14 mouse cellular contexts compared by ENCODE assay signal in genomic region chr14:76489128-76489527, GRCm38 (mm10).
A peak's percentile ranks its signal among the peaks of the same experiment; 100 is the strongest.
DNase-seq lines count a peak whose midpoint lies in the region; ATAC-seq and TF ChIP-seq lines count a peak whose summit lies in the region.
"Had no signal": no experiment of that assay in that cellular context is flagged by ENCODE, and none has a peak within 500 bp of the region (broad histone marks: within the 10 kb centered on the region; RNA-seq: fewer than 3 reads in every experiment).

No protein-coding gene starts in this region.

- H3K27ac ChIP-seq in liver, adult 2 months (replicated peaks; ENCODE audit: insufficient read depth, low read depth, low read length) = no peak overlapping the region
- H3K27ac ChIP-seq in liver, embryonic 12.5 days = no peak overlapping the region
- H3K27ac ChIP-seq in embryonic facial prominence, embryonic 13.5 days = peak overlapping the region; percentile 80
- H3K27ac ChIP-seq in hindbrain, embryonic 14.5 days = 0 out of 2 replicates have a peak overlapping the region, but pooled peaks have one; percentile 55
- H3K27ac ChIP-seq in neural tube, embryonic 14.5 days (ENCODE audit: low read depth, low read length) = peak overlapping the region; percentile 22; the same call in 1 of the 2 replicates
- no peak overlapping the region for H3K27ac ChIP-seq in intestine, embryonic 16.5 days (ENCODE audit: low read length)
- H3K27ac ChIP-seq: heart, adult 2 months; intestine, embryonic 15.5 days; neural tube, embryonic 12.5 days had no signal

- peaks cover 4% of the 10 kb centered on the region; the same call in 1 of the 2 replicates for H3K4me1 ChIP-seq in liver, adult 2 months (ENCODE audit: control insufficient read depth, insufficient read depth, low read length)
- H3K4me1 ChIP-seq in liver, embryonic 12.5 days = peaks cover 7% of the 10 kb centered on the region; the same call in 1 of the 2 replicates
- H3K4me1 ChIP-seq in embryonic facial prominence, embryonic 13.5 days = peaks cover 26% of the 10 kb centered on the region
- H3K4me1 ChIP-seq in hindbrain, embryonic 14.5 days (replicated peaks; ENCODE audit: control insufficient read depth, insufficient read depth, low read length) = 0 out of 2 replicates have a peak, but pooled peaks cover 5% of the 10 kb centered on the region
- peaks cover 5% of the 10 kb centered on the region; the same call in 1 of the 2 replicates for H3K4me1 ChIP-seq in neural tube, embryonic 14.5 days (ENCODE audit: control insufficient read depth, insufficient read depth, low read length)
- H3K4me1 ChIP-seq in intestine, embryonic 16.5 days (ENCODE audit: control insufficient read depth, insufficient read depth, low read length) = peaks cover 13% of the 10 kb centered on the region

- DNase-seq in liver, adult 2 months (ENCODE audit: extremely low read depth, low read depth, low spot score) = peak; percentile 26
- peak; percentile 54 for DNase-seq in hindbrain, embryonic 14.5 days (ENCODE audit: low spot score)
- DNase-seq in spleen, postnatal 36 days (ENCODE audit: low spot score in 2 of 2) = no peak
- DNase-seq: cerebellum, adult 9-10 months; heart, adult 2 months; layer of hippocampus, postnatal 36 days; lung, postnatal 36 days; spleen, adult 18-20 months had no signal

- no peaks in the 10 kb centered on the region for H3K36me3 ChIP-seq in liver, adult 2 months (ENCODE audit: control insufficient read depth, insufficient read depth, low read length)
- H3K36me3 ChIP-seq in liver, embryonic 12.5 days = no peaks in the 10 kb centered on the region
- peaks cover 4% of the 10 kb centered on the region; the same call in 1 of the 2 replicates for H3K36me3 ChIP-seq in embryonic facial prominence, embryonic 13.5 days
- peaks cover 6% of the 10 kb centered on the region for H3K36me3 ChIP-seq in hindbrain, embryonic 14.5 days (replicated peaks; ENCODE audit: control insufficient read depth, insufficient read depth)
- no peaks in the 10 kb centered on the region for H3K36me3 ChIP-seq in neural tube, embryonic 14.5 days (ENCODE audit: control insufficient read depth, insufficient read depth, low read length)
- H3K36me3 ChIP-seq in intestine, embryonic 16.5 days (ENCODE audit: control insufficient read depth, insufficient read depth, low read length) = no peaks in the 10 kb centered on the region
- H3K36me3 ChIP-seq: intestine, embryonic 15.5 days had no signal

- 76% methylated on average over 2 of the region's 2 CpGs for WGBS in liver, adult 2 months
- 78% methylated on average over 2 of the region's 2 CpGs for WGBS in liver, embryonic 12.5 days (ENCODE audit: insufficient replicate concordance)
- 61% methylated on average over 2 of the region's 2 CpGs for WGBS in embryonic facial prominence, embryonic 13.5 days
- WGBS in hindbrain, embryonic 14.5 days = 45% methylated on average over 2 of the region's 2 CpGs
- 51% methylated on average over 2 of the region's 2 CpGs for WGBS in neural tube, embryonic 14.5 days
- WGBS in intestine, embryonic 16.5 days = 69% methylated on average over 2 of the region's 2 CpGs

- H3K79me2 ChIP-seq in liver, adult 2 months (ENCODE audit: control insufficient read depth, insufficient read depth, low read length) = no peaks in the 10 kb centered on the region; the same call in 1 of the 2 replicates

- TF ChIP-seq CTCF in liver, adult 2 months (IDR thresholded peaks at IDR 0.05; ENCODE audit: low read depth, low read length) = no peak

- TF ChIP-seq POLR2A in liver, adult 2 months (IDR thresholded peaks at IDR 0.05; ENCODE audit: extremely low read depth, insufficient read depth, low read length) = no peak

- no peak overlapping the region for H3K4me3 ChIP-seq in liver, adult 2 months (ENCODE audit: insufficient read depth, low read depth, low read length)
- H3K4me3 ChIP-seq in liver, embryonic 12.5 days = no peak overlapping the region
- no peak overlapping the region for H3K4me3 ChIP-seq in embryonic facial prominence, embryonic 13.5 days
- H3K4me3 ChIP-seq in hindbrain, embryonic 14.5 days (replicated peaks; ENCODE audit: low read length) = no peak overlapping the region
- no peak overlapping the region for H3K4me3 ChIP-seq in neural tube, embryonic 14.5 days (ENCODE audit: low read depth, low read length)
- no peak overlapping the region for H3K4me3 ChIP-seq in intestine, embryonic 16.5 days (ENCODE audit: low read length)
- H3K4me3 ChIP-seq: heart, adult 2 months; intestine, embryonic 15.5 days; neural tube, embryonic 12.5 days had no signal

- H3K27me3 ChIP-seq in liver, adult 2 months (ENCODE audit: control insufficient read depth, insufficient read depth, low read length) = no peaks in the 10 kb centered on the region
- no peaks in the 10 kb centered on the region for H3K27me3 ChIP-seq in liver, embryonic 12.5 days (replicated peaks)
- no peaks in the 10 kb centered on the region for H3K27me3 ChIP-seq in embryonic facial prominence, embryonic 13.5 days
- H3K27me3 ChIP-seq in hindbrain, embryonic 14.5 days (ENCODE audit: control insufficient read depth, insufficient read depth, low read length) = no peaks in the 10 kb centered on the region
- H3K27me3 ChIP-seq in neural tube, embryonic 14.5 days (ENCODE audit: control insufficient read depth, insufficient read depth, low read length) = no peaks in the 10 kb centered on the region
- no peaks in the 10 kb centered on the region for H3K27me3 ChIP-seq in intestine, embryonic 16.5 days (replicated peaks; ENCODE audit: control insufficient read depth, insufficient read depth, low read length)
- H3K27me3 ChIP-seq: intestine, embryonic 15.5 days; neural tube, embryonic 12.5 days had no signal

- no peak overlapping the region for H3K9ac ChIP-seq in liver, adult 2 months (ENCODE audit: low read depth, low read length)
- no peak overlapping the region for H3K9ac ChIP-seq in liver, embryonic 12.5 days
- no peak overlapping the region for H3K9ac ChIP-seq in embryonic facial prominence, embryonic 13.5 days
- H3K9ac ChIP-seq in hindbrain, embryonic 14.5 days = no peak overlapping the region
- no peak overlapping the region for H3K9ac ChIP-seq in neural tube, embryonic 14.5 days (replicated peaks; ENCODE audit: low read depth, low read length)
- no peak overlapping the region for H3K9ac ChIP-seq in intestine, embryonic 16.5 days (ENCODE audit: low read depth, low read length)
- H3K9ac ChIP-seq: intestine, embryonic 15.5 days had no signal

- H3K9me3 ChIP-seq in liver, embryonic 12.5 days (replicated peaks) = no peaks in the 10 kb centered on the region
- H3K9me3 ChIP-seq in embryonic facial prominence, embryonic 13.5 days = no peaks in the 10 kb centered on the region
- H3K9me3 ChIP-seq in hindbrain, embryonic 14.5 days (ENCODE audit: control insufficient read depth, low read length) = no peaks in the 10 kb centered on the region
- H3K9me3 ChIP-seq in neural tube, embryonic 14.5 days (ENCODE audit: control insufficient read depth, low read length) = no peaks in the 10 kb centered on the region
- H3K9me3 ChIP-seq in intestine, embryonic 16.5 days (ENCODE audit: control insufficient read depth, low read length) = no peaks in the 10 kb centered on the region
- H3K9me3 ChIP-seq: intestine, embryonic 15.5 days; neural tube, embryonic 12.5 days had no signal

- no peak for ATAC-seq in liver, embryonic 12.5 days
- ATAC-seq in embryonic facial prominence, embryonic 13.5 days (ENCODE audit: insufficient number of reproducible peaks, insufficient read depth, low FRiP score, low TSS enrichment, low read depth) = peak; percentile 72
- peak; percentile 79 for ATAC-seq in hindbrain, embryonic 14.5 days (ENCODE audit: low FRiP score)
- peak; percentile 89 for ATAC-seq in neural tube, embryonic 14.5 days (ENCODE audit: low read depth)
- no peak for ATAC-seq in intestine, embryonic 16.5 days
- ATAC-seq: intestine, embryonic 15.5 days had no signal

- H3K4me2 ChIP-seq in liver, embryonic 12.5 days = no peak overlapping the region
- no peak overlapping the region for H3K4me2 ChIP-seq in embryonic facial prominence, embryonic 13.5 days
- no peak overlapping the region for H3K4me2 ChIP-seq in hindbrain, embryonic 14.5 days (replicated peaks)
- no peak overlapping the region for H3K4me2 ChIP-seq in neural tube, embryonic 14.5 days (ENCODE audit: low read depth, low read length)
- no peak overlapping the region for H3K4me2 ChIP-seq in intestine, embryonic 16.5 days (ENCODE audit: low read depth, low read length)
- H3K4me2 ChIP-seq: intestine, embryonic 15.5 days; neural tube, embryonic 12.5 days had no signal

Comparison
In these comparisons a context has a peak if more than half of its experiments do, and no peak if none do; other contexts are left out.
1. DNase-seq: peak in liver, adult 2 months (single experiment) and hindbrain, embryonic 14.5 days (single experiment); none in spleen, postnatal 36 days (0 of 2).
2. H3K27ac ChIP-seq: peak in embryonic facial prominence, embryonic 13.5 days (single experiment), hindbrain, embryonic 14.5 days (single experiment) and neural tube, embryonic 14.5 days (single experiment); none in liver, adult 2 months (single experiment), liver, embryonic 12.5 days (single experiment) and intestine, embryonic 16.5 days (single experiment).
3. ATAC-seq: peak in embryonic facial prominence, embryonic 13.5 days (single experiment), hindbrain, embryonic 14.5 days (single experiment) and neural tube, embryonic 14.5 days (single experiment); none in liver, embryonic 12.5 days (single experiment) and intestine, embryonic 16.5 days (single experiment).